Mouse (Mus musculus): ENCODE measurements around the gene Gm42372.

DNA sequence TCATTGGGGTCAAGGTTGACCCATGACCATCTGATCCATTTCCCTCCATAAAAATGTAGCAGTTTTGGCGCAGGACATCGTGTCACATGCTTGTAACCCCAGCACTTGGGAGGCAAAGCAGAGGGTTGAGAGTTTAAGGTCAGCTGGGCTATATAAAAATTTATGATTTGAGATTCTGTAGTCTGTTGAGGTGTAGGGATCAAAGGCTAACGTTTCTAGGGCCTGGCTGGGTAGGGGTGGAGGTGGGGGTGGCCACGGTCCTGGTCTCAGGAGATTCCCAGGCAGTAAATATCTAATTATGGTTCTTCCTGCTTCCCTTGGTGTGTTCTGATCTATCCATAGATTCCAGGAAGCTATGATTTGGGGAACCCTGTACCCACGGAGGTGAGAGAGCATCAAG is 21.2 kb upstream of the Gm42372 start:
- TF ChIP-seq CTCF (IDR thresholded peaks at IDR 0.05; ENCODE audit: extremely low read depth, insufficient read depth, insufficient read length, insufficient replicate concordance) (no peak), POLR2A (IDR thresholded peaks at IDR 0.05; ENCODE audit: low read depth, low read length) (no peak)

Data from spleen, adult 2 months (tissue).